Mouse (Mus musculus) ovary, postnatal 10 days (tissue): Measurements from ENCODE around the gene Mphosph6.

Experiments
- DNase-seq: peaks from one replicate; pipeline ENCODE4 v3.0.0; 2022; ENCODE audit warnings: low spot score

Gene Mphosph6

GRCm38 (mm10) chr8:117801443-117802298 lies at the start of gene Mphosph6:
Mphosph6 (minus strand) TSS chr8:117801943.
- peak; percentile 92 for DNase-seq

GRCm38 (mm10) chr8:117850420-117850819 lies 48.7 kb upstream of the Mphosph6 start:
- DNase-seq = no peak

DNA sequence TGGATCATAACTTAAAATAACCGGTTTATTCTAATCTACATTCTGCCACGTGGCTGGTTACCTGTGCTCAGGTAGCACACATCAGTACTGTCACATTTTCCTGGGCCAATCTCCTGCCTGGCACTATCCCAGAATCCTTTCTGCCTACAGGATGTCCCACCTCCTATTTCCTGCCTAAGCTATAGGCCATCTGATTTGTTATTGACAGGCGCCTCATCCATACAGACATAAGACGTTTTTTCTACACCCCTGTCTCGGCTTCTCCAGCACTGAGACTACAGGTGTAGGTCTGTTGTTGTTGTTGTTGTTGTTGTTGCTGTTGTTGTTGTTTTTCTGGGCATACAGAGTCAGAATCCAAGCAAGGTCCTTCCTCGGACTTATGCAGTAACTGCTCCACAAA lies 46.1 kb upstream of the Mphosph6 start:
- DNase-seq = no peak

DNA sequence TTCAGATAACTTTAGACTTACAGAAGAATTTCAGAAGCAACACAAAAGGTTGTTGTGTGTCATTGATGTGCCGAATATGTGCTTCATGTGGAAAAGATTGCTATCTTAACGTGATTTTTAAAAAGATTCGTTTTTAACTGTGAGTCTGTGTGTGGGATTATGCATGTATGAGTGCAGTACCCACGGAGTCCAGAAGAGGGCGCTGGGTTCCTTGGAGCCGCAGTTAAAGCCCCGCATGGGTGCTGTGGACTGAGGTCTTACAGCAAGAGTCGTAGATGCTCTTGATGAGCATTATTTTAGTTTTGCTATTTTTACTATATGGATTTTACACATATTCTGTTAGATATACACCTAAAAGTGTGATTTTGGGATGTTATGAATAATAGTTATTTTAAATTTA lies 42.0 kb upstream of the Mphosph6 start:
- DNase-seq = no peak

GRCm38 (mm10) chr8:117813524-117813923 lies 11.8 kb upstream of the Mphosph6 start:
- DNase-seq = no peak

DNA sequence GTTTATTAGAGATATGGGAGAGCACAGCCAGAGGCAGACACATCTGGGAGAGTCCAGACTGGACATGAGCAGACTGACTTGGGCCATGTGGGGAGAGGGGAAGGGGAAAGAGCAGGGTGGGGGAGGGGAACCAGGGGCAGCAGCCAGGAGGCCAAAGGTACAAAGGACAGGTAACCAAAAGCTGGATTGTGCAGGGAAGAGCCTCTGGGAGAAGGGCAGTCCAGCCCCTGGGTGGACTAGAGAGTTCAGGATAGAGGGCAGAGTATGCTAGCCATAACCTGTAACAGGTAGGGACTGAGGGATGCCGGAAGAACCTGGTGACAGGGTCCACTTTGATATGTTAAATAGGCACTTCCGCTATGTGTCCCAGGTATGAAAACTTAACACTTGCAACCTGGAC lies 8.9 kb upstream of the Mphosph6 start:
- no peak for DNase-seq

DNA sequence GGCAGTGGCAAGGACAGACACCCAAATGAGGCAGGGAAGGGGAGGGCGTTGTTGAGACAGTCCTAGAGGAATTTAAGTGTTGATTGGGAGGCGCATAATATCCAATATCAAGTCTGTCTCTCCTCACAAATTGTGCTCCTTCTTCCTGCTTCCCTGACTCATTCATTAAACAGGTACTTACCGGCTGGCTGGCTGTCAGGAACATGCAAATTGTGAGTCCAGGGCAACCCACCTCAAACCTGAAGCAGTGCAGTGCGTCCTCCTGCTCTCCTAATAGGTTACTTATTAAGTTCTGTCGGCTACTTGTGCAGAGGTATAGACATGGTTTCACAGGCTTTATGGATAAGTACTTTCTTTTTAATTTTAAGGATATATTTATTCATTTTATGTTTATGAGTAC lies 3.7 kb upstream of the Mphosph6 start:
- no peak for DNase-seq

DNA sequence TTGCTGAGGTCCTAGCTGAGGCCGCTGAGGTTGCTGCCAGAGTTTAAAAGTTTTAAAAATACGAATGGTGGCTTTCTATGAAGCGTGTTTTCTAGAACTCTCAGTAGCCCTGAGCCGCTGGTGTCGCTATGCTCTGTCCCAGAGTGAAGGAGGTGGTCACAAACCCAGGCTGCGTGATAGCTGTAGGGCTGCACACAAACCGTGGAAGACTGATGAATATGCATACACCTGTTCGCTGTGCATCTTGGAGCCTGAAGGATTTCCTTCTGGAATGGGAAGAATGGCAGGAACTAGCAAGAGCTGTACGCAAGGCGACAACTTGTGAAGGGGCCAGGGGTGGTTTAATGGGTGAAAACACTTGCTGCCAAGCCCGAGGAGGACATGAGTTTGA lies 551 bp upstream of the Mphosph6 start:
- no peak for DNase-seq

GRCm38 (mm10) chr8:117798066-117798465 lies 3.7 kb downstream of the Mphosph6 start:
- no peak for DNase-seq

- no peak for DNase-seq
Measured at GRCm38 (mm10) chr8:117796464-117796863, 5.3 kb downstream of the Mphosph6 start.

DNA sequence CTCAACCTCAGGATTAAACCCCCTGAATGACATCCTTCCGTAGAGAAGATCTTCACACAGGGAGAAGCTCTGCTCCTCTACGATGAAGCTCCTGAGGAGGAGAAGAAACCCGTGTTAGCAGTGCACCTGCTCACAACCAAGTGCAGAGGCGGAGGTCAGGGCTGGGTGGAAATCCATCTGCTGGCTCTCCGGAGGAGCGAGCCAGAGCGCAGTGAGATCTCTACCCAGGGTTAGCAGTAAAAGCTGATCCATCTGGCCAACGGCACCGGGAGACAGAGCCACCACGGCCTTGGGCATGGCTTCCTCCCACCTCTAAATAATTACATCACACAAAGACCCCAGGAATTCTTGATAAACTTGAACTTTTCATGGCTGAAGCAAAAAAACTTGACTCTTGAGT lies 7.2 kb downstream of the Mphosph6 start:
- DNase-seq = no peak

DNA sequence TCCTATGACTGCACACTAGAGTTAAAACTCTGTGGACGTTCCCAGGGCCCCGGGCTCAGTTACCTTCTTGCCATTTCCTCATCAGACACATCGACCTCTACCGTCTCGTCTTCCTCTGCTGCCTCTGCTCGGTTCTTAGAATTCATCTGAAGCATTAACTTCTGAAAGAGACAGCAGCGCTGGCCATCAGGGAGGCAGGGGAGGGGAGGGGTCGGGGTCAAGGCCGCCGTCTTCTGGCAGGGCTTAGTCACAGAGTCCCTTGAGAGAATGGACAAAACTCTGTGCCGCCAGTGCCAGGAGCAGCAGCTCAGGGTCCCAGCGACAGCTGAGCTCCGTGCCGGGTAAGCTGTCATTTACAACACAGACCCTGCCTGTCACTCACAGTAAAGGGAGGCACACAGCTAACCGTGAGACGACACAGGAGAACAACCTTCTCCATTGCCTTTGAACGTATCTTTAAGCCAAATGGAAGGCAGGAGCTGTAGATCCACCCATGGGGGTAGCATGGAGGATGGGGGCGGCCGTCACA lies 9.1 kb downstream of the Mphosph6 start:
- no peak for DNase-seq

- no peak for DNase-seq
Measured at GRCm38 (mm10) chr8:117786428-117786827, 15.3 kb downstream of the Mphosph6 start.

- no peak for DNase-seq
Measured at GRCm38 (mm10) chr8:117783021-117783420, 18.7 kb downstream of the Mphosph6 start.

GRCm38 (mm10) chr8:117781375-117782129 lies 20.2 kb downstream of the Mphosph6 start:
- DNase-seq = no peak

DNA sequence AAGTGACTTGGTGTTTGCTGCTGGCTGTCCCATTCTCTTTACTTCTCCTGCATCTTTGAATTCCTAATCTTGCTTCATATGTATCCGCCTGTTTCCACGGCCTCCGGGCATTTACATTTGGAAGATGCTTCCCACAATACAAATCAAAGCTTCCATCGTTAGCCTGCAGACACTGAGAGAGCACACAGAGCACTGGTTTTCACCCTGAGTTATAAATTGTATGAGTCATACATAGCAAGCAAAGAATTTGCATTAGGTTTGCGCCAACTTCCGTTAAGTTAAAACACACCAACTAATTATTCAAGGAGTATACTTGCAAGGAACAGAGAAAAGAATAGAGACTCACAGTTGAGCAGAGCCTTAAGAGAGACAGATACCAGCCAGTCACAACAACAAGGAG lies 22.4 kb downstream of the Mphosph6 start:
- no peak for DNase-seq

GRCm38 (mm10) chr8:117778531-117779322 lies 23.0 kb downstream of the Mphosph6 start:
- DNase-seq = no peak

GRCm38 (mm10) chr8:117776075-117776474 lies 25.7 kb downstream of the Mphosph6 start:
- DNase-seq = no peak

- DNase-seq = no peak
Measured at GRCm38 (mm10) chr8:117775626-117776025, 26.1 kb downstream of the Mphosph6 start.

DNA sequence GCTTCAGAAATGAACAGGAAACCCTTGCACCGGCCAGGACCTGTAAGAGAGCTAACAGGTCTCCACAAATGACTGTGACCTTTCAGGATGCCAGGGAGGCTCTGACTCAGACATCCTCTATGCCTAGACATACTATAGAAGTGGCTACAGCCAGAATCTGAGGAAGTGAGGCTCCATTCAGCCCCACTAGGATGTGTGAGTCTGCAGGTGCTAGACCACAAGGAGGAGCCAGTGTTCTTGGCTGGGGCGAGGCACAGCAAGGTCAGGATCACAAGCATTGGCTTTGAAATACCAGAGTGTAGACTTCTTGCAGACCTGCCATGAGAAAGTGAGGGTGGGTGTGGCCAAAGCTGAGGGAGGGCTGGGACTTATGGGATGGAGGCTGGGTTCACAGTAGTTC lies 29.1 kb downstream of the Mphosph6 start:
- no peak for DNase-seq

- DNase-seq = no peak
Measured at GRCm38 (mm10) chr8:117772126-117772525, 29.6 kb downstream of the Mphosph6 start.

- no peak for DNase-seq
Measured at GRCm38 (mm10) chr8:117771115-117771836, 30.5 kb downstream of the Mphosph6 start.
